Mouse (Mus musculus): ENCODE data around the gene Usp50. TPM values are rescaled to one million over a fixed set of nuclear protein-coding genes. Genes with fewer than 3 reads are reported as not detected.

Usp50 gene
- total RNA-seq, 2 experiments from 2014 or later = not detected

GRCm38 (mm10) chr2:126743389-126743788 lies 39.9 kb downstream of the Usp50 start:
- no peak for DNase-seq

GRCm38 (mm10) chr2:126740314-126740713 lies 43.0 kb downstream of the Usp50 start:
- no peak for DNase-seq

GRCm38 (mm10) chr2:126735339-126736073 lies 47.8 kb downstream of the Usp50 start:
- DNase-seq = no peak

- no peak for DNase-seq
Measured at GRCm38 (mm10) chr2:126730502-126730901, 52.8 kb downstream of the Usp50 start.

GRCm38 (mm10) chr2:126729207-126729606 lies 54.1 kb downstream of the Usp50 start:
- DNase-seq = no peak

GRCm38 (mm10) chr2:126712950-126713349 lies 70.3 kb downstream of the Usp50 start:
- DNase-seq = no peak

GRCm38 (mm10) chr2:126712526-126712925 lies 70.7 kb downstream of the Usp50 start:
- DNase-seq = no peak

- DNase-seq = no peak
Measured at GRCm38 (mm10) chr2:126708361-126708760, 74.9 kb downstream of the Usp50 start.

GRCm38 (mm10) chr2:126707438-126707779 lies 75.9 kb downstream of the Usp50 start:
- no peak for DNase-seq

GRCm38 (mm10) chr2:126706759-126707437 lies 76.4 kb downstream of the Usp50 start, which contains the start of gene Usp8:
Gene Usp8 (plus strand): TSS chr2:126707328.
- peak; percentile 99 for DNase-seq

GRCm38 (mm10) chr2:126695285-126695684 lies 88.0 kb downstream of the Usp50 start:
- DNase-seq = peak; percentile 23 to 27

GRCm38 (mm10) chr2:126691290-126691689 lies 92.0 kb downstream of the Usp50 start:
- no peak for DNase-seq

- no peak for DNase-seq
Measured at GRCm38 (mm10) chr2:126682937-126683336, 100.3 kb downstream of the Usp50 start.

GRCm38 (mm10) chr2:126682333-126682732 lies 100.9 kb downstream of the Usp50 start:
- DNase-seq = peak; percentile 34 to 65

GRCm38 (mm10) chr2:126677366-126677765 lies 105.9 kb downstream of the Usp50 start:
- no peak for DNase-seq

- no peak for DNase-seq
Measured at GRCm38 (mm10) chr2:126676122-126676515, 107.2 kb downstream of the Usp50 start, which contains the start of gene Gabpb1. Gene Gabpb1 (minus strand): TSS chr2:126676337.

- peak; percentile 91 for DNase-seq
Measured at GRCm38 (mm10) chr2:126675169-126676121, 107.8 kb downstream of the Usp50 start.

GRCm38 (mm10) chr2:126674441-126675168 lies 108.7 kb downstream of the Usp50 start:
- DNase-seq = peak; percentile 58 to 70

- no peak for DNase-seq
Measured at GRCm38 (mm10) chr2:126673317-126674242, 109.7 kb downstream of the Usp50 start.

GRCm38 (mm10) chr2:126668621-126669252 lies 114.5 kb downstream of the Usp50 start:
- DNase-seq = no peak

Data from heart, adult 18-20 months (tissue).